Mouse (Mus musculus) liver, postnatal 0 days (tissue): ENCODE measurements at regions not wholly inside any gene's neighbourhood (a gene's known extent, or its start where the extent isn't known, plus 50 kb on each side); places are given as distances from the start of the nearest gene placed in this dataset.

Source experiments
- ATAC-seq: fragments of 200-750 bp; cut with Nextera tagmentation; 2 replicates; pipeline ENCODE4 v1.8.0; 2017; ENCODE audit warnings: mild to moderate bottlenecking, moderate library complexity
- DNase-seq: peaks from one replicate; pipeline ENCODE4 v3.0.0-alpha.2; 2016
- H3K27ac ChIP-seq: fragments of 300-500 bp; sonication (generic); 2 replicates; pipeline ENCODE4 v1.5.1; 2014; ENCODE audit warnings: antibody characterized with exemption, moderate library complexity, mild to moderate bottlenecking, low read depth
- H3K27me3 ChIP-seq: fragments of 300-500 bp; sonication (generic); 2 replicates; pipeline ENCODE4 v1.6.1; 2014; ENCODE audit warnings: low read length, control low read depth, mixed read lengths; ENCODE audit not compliant: insufficient read depth
- H3K36me3 ChIP-seq: fragments of 300-500 bp; sonication (generic); replicated peaks from 2 replicates; pipeline ENCODE4 v1.6.1; 2014; ENCODE audit warnings: mild to moderate bottlenecking, control low read depth, low read length, moderate library complexity, mixed read lengths; ENCODE audit not compliant: insufficient read depth
- H3K4me1 ChIP-seq: fragments of 300-500 bp; sonication (generic); 2 replicates; pipeline ENCODE4 v1.6.1; 2014; ENCODE audit warnings: antibody characterized with exemption, mild to moderate bottlenecking, control low read depth; ENCODE audit not compliant: insufficient read depth
- H3K4me2 ChIP-seq: fragments of 300-500 bp; sonication (generic); 2 replicates; pipeline ENCODE4 v1.6.1; 2014; ENCODE audit warnings: low read depth, mild to moderate bottlenecking, low read length, moderate library complexity, mixed read lengths
- H3K4me3 ChIP-seq: fragments of 300-500 bp; sonication (generic); 2 replicates; pipeline ENCODE4 v1.5.1; 2014; ENCODE audit warnings: low read depth, low read length
- H3K9ac ChIP-seq: fragments of 300-500 bp; sonication (generic); replicated peaks from 2 replicates; pipeline ENCODE4 v1.6.1; 2014; ENCODE audit warnings: mild to moderate bottlenecking, moderate library complexity
- H3K9me3 ChIP-seq: fragments of 300-500 bp; sonication (generic); 2 replicates; pipeline ENCODE4 v1.6.1; 2016; ENCODE audit warnings: mild to moderate bottlenecking, control low read depth, low read length, mixed read lengths
- CTCF ChIP-seq: sonication (generic); IDR thresholded peaks from 2 replicates; pipeline ENCODE4 v1.5.1; 2016; ENCODE audit warnings: antibody characterized with exemption, low read depth
- EP300 ChIP-seq: IDR thresholded peaks from 2 replicates; pipeline ENCODE4 v1.6.1; 2016; ENCODE audit warnings: antibody characterized with exemption, low read depth, mild to moderate bottlenecking
- WGBS: fragments of 180-500 bp; shearing (Covaris S2); extraction: QIAGEN DNeasy Blood & Tissue Kit; methylation state at CpG from one replicate; pipeline ENCODE4 v1.1.7; 2014; ENCODE audit not compliant: insufficient replicate concordance; 5-methylcytosine and 5-hydroxymethylcytosine counted together

DNA sequence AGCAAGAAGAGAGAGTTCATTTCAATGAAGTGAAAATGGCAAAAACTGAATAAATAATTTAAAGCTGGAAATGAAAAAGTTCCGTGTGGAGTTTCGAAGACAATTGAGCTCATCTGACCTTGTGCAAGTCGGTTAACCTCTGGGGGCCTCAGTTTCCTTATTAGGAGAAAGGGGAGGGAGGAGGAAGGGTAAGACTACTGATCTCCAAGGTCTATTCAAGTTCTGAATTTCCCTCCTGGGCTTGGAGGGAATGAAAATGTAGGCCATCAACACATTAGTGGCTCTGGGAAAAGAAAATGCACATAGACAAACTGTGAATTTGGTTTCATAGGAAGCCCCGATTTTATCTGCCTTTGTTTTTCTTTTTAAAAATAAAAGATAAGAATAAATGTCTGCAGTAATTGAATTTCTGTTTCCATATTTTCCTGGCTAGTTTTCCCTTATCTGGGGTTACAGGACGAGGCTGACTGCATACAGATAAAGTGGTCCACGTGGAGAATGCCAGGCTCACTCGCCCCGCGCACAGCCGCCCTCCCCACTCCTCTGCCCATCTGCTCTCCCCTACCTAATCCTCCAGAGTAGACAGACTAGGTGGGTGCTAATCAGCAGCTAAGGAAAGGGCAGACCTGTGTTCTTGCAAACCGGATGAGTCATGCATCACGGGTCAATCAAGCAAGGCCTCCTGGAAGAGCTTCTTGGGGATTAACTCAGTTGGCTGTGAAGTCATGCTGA is 209.0 kb downstream of the Nova1 start:
- no peaks in the 10 kb centered on the region for H3K36me3 ChIP-seq
- H3K4me2 ChIP-seq: no peak overlapping the region
- no peak overlapping the region for H3K4me3 ChIP-seq
- H3K9ac ChIP-seq: no peak overlapping the region
- TF ChIP-seq CTCF (no peak), EP300 (no peak)
- no peaks in the 10 kb centered on the region for H3K27me3 ChIP-seq
- 47% methylated on average over 12 of the region's 12 CpGs for WGBS
- H3K9me3 ChIP-seq: no peaks in the 10 kb centered on the region
- DNase-seq (no peak), ATAC-seq (no peak)
- H3K27ac ChIP-seq: no peak overlapping the region
- no peaks in the 10 kb centered on the region for H3K4me1 ChIP-seq

GRCm38 (mm10) chr12:46608290-46608910 is 210.3 kb downstream of the Nova1 start:
- Histone ChIP-seq H3K9ac (no peak overlapping the region), H3K4me3 (no peak overlapping the region), H3K4me1 (no peaks in the 10 kb centered on the region), H3K27ac (no peak overlapping the region), H3K9me3 (no peaks in the 10 kb centered on the region), H3K4me2 (no peak overlapping the region), H3K36me3 (no peaks in the 10 kb centered on the region), H3K27me3 (no peaks in the 10 kb centered on the region)
- WGBS: 73% methylated on average over 10 of the region's 10 CpGs
- DNase-seq (no peak), ATAC-seq (no peak)
- no peak for TF ChIP-seq EP300
- no peak for TF ChIP-seq CTCF

- Histone ChIP-seq H3K4me2 (no peak overlapping the region), H3K4me1 (no peaks in the 10 kb centered on the region), H3K36me3 (no peaks in the 10 kb centered on the region), H3K27ac (no peak overlapping the region), H3K4me3 (no peak overlapping the region), H3K9me3 (no peaks in the 10 kb centered on the region), H3K27me3 (no peaks in the 10 kb centered on the region), H3K9ac (no peak overlapping the region)
- DNase-seq: no peak
- no peak for TF ChIP-seq CTCF
- no peak for ATAC-seq
- WGBS: 29% methylated on average over 4 of the region's 4 CpGs
Measured at GRCm38 (mm10) chr12:46597200-46597599, 221.5 kb downstream of the Nova1 start.

DNA sequence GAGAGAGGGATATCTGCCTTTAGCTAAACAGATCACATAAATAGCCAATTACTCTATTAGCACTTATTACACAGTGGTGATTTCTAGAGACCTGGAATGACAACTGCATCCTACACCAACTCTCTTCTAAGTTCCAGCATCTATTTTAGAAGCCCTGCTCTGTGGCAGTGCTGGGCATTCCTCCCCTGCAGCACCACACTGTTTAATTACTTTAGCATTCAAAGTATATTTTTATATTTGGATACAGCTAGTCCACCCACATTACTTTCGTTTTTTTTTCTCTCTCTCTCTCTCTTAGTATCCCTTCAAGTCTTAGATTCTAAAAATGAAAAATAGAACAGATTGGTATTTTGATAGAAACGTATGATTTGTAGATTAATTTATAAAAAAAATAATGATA is 250.1 kb downstream of the Nova1 start:
- H3K4me3 ChIP-seq: no peak overlapping the region
- no peak overlapping the region for H3K9ac ChIP-seq
- 56% methylated on average over 2 of the region's 2 CpGs for WGBS
- DNase-seq (no peak), ATAC-seq (no peak)
- H3K36me3 ChIP-seq: no peaks in the 10 kb centered on the region
- H3K4me2 ChIP-seq: no peak overlapping the region
- H3K9me3 ChIP-seq: no peaks in the 10 kb centered on the region
- no peak for TF ChIP-seq EP300
- no peak for TF ChIP-seq CTCF
- no peaks in the 10 kb centered on the region for H3K27me3 ChIP-seq
- H3K27ac ChIP-seq: no peak overlapping the region
- H3K4me1 ChIP-seq: no peaks in the 10 kb centered on the region

DNA sequence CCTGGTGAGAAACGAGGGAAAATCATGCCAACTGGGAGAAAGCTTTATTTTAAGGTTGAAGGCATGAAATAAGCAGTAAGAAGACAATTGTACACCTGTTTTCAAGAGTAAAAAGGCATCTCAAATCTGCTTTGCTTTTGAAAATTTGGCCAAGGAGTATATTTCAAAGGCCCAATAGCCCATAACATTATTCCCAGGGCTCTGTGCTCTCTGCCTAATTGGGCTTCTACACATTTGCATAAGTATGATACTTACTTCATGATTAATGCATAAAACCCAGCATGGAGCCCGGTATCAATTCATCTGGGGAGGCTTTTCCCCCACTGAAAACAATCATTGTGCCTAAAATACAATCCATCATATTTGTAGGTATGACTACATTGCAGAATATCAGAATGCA is 252.4 kb downstream of the Nova1 start:
- Histone ChIP-seq H3K36me3 (no peaks in the 10 kb centered on the region), H3K9ac (no peak overlapping the region), H3K4me3 (no peak overlapping the region), H3K27me3 (no peaks in the 10 kb centered on the region), H3K4me1 (no peaks in the 10 kb centered on the region), H3K27ac (no peak overlapping the region), H3K9me3 (no peaks in the 10 kb centered on the region), H3K4me2 (no peak overlapping the region)
- TF ChIP-seq EP300: no peak
- no peak for TF ChIP-seq CTCF
- WGBS: 44% methylated on average over 2 of the region's 2 CpGs
- ATAC-seq: no peak
- no peak for DNase-seq

- ATAC-seq (no peak), DNase-seq (no peak)
- TF ChIP-seq EP300: no peak
- no peak for TF ChIP-seq CTCF
- Histone ChIP-seq H3K27me3 (no peaks in the 10 kb centered on the region), H3K4me2 (no peak overlapping the region), H3K4me1 (no peaks in the 10 kb centered on the region), H3K27ac (no peak overlapping the region), H3K4me3 (no peak overlapping the region), H3K9me3 (no peaks in the 10 kb centered on the region), H3K36me3 (no peaks in the 10 kb centered on the region), H3K9ac (no peak overlapping the region)
- 72% methylated on average over 3 of the region's 3 CpGs for WGBS
Measured at GRCm38 (mm10) chr12:46520942-46521341, 297.8 kb downstream of the Nova1 start.
